Mouse (Mus musculus): Measurements from ENCODE around the gene Pnpla2. TPM values are rescaled to one million over a fixed set of nuclear protein-coding genes. Genes with fewer than 3 reads are reported as not detected.

Pnpla2 gene
- total RNA-seq, 2 experiments from 2014 or later: 265 to 357 TPM

- peak; percentile 92 for DNase-seq
Observed at GRCm38 (mm10) chr7:141467230-141468030, 12.4 kb downstream of the Pnpla2 start, which contains the start of gene Cd151. Gene Cd151, plus strand, starts transcription at chr7:141467392.

GRCm38 (mm10) chr7:141468164-141468521 is 13.1 kb downstream of the Pnpla2 start:
- no peak for DNase-seq

DNA sequence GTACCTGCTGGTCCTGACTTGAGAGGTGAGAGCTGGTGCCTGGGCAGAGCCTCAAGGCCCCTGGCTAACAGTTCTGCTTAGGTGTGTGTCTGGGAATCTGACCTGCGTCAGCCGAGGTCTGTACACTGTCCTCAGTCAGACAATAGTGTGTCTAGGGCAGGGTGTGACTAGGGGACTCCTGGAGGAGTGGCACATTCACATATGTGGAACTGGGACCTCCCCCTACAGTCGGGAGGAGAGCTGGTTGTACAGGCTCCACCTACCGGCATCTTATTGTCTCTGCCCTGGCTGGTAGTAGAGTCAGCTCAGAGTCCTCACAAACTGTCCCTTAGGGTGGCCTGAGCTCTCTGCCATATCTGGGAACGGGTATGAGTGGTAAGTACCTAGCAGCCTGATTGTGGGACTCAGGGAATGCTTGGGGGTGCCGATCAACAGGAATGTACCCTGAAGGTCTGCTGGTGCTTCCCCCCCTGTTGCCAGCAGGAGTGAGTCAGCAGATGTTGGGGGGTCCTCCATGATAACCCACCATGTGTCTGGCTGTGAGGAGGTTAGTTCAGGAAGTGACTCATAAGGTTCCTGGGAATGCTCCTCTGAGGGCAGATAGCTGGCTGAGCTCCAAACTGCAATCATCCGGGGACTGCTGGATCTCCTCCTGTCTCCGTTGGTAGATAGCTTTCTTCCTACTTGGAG is 13.7 kb downstream of the Pnpla2 start:
- no peak for DNase-seq

DNA sequence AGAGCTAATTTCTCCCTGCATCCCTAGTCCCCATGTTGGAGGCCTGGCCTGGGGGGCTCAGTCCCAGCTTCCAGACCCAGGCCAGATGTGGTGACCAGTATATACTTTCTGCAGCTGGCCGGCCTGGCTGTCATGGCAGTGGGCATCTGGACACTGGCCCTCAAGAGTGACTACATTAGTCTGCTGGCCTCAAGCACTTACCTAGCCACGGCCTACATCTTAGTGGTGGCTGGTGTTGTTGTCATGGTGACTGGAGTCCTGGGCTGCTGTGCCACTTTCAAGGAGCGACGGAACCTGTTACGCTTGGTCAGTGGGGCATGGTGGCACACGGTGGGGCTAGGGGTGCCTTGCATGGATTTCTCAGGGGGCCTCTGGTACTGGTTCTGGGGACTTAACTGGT is 14.4 kb downstream of the Pnpla2 start:
- DNase-seq: no peak

- DNase-seq: no peak
Observed at GRCm38 (mm10) chr7:141469901-141470636, 15.1 kb downstream of the Pnpla2 start.

DNA sequence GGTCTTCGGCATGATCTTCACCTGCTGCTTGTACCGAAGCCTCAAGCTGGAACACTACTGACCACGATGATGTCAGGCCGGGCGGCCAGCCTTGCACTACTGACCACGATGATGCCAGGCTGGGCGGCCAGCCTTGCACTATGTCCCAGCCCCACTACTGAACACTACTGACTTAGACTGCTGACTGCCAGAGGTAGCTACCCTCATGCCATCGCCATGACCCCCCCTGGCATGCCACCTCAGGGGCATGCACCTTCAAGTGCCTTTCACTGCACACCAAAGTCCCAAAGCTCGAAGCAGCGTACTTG is 15.6 kb downstream of the Pnpla2 start:
- DNase-seq: no peak

DNA sequence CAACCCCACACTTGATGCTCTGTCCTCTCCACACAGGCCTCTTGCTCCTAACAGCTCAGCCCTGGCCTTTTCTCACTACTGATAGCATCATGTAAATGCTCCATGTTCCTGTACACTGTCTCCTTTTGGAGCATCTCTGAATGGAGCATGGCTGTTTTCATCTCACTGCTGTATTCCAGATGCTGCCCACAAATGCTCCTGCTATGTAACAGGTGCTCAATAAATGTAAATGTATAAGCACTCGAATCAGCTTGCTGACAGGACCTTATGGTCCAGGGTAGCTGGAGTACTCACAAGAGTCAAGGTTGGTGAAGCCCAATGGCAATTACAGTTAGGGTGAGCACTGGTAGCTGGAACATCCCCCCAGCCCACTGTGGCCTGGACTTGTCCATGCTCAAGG is 16.2 kb downstream of the Pnpla2 start:
- DNase-seq: no peak

DNA sequence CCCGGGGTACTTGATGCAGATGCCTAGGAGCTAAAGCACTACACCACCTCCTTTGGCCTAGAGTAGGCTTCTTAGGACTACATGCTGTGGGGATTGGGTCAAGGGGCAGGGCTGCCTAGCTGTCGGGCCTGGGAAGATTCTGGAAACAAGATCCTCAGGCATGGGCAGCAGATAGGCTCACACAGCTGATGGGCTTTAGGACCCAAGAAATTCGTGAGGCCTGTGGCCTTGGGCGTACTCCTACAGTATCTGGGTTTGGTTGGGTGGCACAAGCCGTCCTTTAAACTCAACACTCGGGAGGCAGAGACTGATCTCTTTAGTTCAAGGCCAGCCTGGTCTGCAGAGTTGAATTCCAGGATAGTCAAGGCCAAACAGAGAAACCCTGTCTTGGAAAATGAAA is 17.2 kb downstream of the Pnpla2 start:
- no peak for DNase-seq

DNA sequence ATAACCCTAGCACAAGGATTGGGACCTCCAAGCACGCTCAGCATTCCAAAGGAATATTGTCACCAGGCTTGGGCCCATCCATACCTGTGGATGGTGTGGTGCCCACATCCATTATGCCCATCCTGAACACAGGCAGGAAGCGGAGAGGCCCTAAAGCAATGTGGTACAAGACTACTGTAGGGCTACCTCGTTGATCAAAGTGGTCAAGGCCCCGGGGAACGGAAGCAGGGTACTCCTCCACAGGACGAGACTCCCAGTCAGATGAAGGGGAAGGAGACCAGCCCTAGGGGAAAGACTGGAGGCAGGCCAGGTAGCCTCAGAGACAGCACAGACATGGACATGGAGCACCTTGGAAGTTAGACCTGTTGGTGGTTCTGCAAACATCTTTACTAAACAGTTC is 17.8 kb downstream of the Pnpla2 start:
- no peak for DNase-seq

- DNase-seq: no peak
Observed at GRCm38 (mm10) chr7:141474160-141474559, 19.2 kb downstream of the Pnpla2 start.

DNA sequence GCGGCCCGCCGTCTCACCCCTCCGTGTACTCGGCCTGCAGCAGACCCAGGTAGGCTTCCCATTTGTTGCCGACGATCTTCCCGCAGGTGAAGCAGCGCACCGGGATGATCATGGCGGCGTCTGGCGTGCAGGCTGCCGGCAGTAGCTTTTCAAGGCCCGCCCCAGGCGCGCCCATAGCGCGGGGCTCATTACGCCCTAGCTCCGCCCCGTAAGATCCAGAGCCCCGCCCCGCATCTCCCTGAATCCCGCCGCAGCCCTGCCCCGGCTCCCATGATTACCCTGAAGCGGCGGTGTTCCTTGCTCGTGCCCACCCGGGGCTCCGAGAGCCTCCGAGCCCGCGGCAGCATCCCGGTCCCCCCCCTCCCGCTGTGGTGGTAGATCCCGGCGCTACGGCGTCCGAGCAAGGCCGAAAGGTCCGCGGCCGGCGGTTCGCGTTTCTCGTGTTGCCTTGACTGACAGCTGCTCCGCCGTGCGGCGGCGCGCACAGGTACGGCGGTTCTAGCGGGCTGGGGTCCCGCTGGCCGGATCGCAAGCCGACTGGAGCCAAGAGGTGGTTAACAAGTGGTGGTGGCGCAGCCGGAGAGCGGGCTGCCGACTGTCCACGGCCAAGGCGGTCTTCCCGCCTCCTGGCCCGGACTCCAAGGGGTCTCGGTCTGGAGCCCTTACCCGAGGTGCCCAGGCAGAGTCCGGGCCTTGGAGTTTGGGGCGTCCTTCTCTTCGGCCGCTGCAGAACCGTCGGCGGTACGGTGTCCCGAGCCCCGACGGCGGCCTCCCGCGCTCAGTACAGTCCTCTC is 20.2 kb downstream of the Pnpla2 start, which contains the start of the genes Polr2l and Tspan4:
Gene Polr2l (minus strand): TSS at position 122 of the 794 bp plus-strand sequence.
Gene Tspan4 (plus strand): TSS at position 230 of the 794 bp plus-strand sequence.
- DNase-seq: peak; percentile 84

GRCm38 (mm10) chr7:141475805-141476158 is 20.8 kb downstream of the Pnpla2 start:
- DNase-seq: no peak

GRCm38 (mm10) chr7:141476226-141476980 is 21.4 kb downstream of the Pnpla2 start:
- peak; percentile 89 for DNase-seq

GRCm38 (mm10) chr7:141476981-141477370 is 22.0 kb downstream of the Pnpla2 start:
- DNase-seq: peak; percentile 62

DNA sequence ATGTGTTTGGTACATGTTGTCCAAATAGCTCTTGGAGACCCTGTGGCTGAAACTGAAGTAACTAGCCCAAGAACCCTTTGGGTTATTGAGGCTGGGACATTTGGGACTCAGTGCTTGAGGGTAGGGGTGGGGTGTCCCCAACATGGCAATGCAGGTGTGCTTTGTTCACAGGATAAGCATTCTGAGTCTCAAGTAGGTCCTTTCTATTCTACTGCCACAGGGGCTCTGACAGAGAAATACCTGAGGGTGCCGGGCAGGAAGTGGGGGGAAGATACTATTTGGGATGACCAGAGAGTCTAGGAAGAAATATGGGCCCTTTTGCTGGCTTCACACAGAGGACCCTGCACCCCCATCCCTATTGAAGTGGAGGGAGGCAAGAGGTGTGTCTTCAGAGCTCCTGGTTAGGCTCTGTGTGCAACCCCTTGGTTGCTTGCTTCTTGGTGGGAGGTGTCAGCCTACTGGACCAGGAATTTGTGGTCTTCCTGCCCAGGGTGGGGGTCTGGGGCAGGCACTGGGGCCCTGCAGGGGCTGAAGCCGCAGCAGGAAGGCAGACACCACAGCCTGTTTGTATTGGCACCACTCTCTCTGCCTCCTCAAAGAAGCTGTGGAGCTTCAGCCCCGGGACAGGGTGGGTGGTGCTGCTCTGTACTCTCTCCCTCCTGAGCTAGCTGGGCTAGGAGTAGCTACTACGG is 22.7 kb downstream of the Pnpla2 start:
- peak; percentile 21 for DNase-seq

DNA sequence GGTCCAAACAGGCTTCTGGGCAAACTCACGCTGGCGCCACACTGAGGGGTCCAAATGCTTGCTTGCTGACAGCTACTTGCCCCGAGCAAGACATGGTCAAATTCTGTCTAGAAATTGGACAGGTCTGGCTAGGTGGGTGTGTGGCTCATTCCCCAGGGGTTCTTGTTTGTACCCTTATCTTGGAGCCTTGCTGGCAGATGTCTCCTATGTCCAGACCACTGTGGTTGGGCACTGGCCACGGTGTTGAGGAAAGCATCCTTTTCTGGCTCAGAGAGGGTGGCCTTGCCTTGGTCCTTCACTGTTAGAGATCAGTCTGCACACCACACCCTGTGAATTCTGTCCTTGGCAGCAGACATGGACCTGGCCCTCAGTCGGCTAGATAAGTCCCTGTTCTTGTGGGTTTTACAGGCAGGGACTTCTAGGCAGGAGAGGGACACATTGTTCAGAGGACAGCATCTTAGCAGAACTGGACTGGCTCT is 23.3 kb downstream of the Pnpla2 start:
- peak; percentile 61 for DNase-seq

GRCm38 (mm10) chr7:141480842-141481497 is 26.0 kb downstream of the Pnpla2 start:
- DNase-seq: peak; percentile 59

DNA sequence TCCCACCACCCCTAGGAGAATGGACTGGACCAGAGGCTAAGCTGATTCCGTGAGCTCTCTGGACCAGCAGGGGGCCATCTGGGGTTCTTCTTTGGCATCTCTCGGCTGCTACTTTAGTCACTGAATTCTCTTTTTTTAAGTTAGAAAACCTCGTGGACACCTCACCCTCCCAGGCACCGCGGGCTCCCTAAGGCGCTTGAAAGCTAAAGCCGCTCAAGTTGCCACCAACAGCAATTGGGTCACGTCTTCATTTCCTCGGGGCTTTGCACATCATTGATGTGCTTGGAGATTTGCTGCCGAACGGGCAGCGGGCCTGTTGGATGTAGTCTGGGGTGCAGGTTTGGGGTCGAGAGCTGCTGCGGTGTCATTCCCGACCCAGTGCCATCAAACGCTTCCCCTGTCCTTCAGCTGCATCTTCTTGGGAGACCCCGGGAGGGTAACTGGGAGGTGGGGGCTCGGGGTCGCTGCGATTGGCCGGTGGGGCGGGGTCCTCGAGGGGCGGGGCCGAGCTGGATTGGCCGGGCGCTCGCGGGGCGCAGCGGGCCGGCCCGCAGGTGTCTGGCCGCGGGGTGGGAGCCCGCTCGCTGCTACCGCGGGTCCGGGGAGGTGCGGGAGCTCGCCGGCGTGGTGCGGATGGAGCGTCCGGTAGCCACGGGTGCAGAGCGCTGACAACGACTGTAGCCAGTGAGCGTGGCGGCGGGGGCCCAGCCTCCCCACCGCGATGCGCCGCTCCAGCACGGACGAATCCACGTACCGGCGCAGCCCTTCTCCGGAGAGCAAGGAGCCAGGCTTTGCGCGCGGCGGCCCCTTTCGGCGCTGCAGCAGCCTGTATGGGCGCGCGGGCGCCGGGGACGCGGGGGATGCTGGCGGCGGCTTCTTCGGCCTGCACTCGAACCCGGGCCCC is 26.8 kb downstream of the Pnpla2 start:
- DNase-seq: no peak

DNA sequence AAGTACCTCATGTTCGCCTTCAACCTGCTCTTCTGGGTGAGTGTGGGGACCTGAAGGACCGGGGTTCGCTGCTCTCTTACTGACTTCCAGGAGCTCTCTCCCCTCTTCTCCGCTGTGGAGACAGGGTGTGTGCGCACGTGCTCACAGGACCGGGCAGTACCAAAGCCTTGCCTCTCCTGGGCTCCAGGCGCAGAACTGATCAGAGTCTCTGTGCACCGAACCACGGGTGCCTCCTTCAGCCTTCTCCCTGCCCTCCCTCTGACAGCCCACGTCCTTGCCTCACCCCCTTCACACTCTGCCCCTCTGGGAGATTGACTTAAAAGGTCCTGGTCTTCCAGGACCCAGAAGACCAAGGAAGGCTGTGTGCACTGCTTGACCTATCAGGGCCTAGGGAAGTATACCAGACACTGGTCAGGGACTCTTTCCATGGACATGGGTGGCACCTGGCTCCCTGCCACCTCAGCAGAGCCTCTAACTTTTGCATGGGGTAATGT is 27.6 kb downstream of the Pnpla2 start:
- DNase-seq: no peak

Measured in gastrocnemius, postnatal 25 days (tissue).